Mouse (Mus musculus): Measurements from ENCODE around the gene Glmp.
"Not testable (repeated sequence)": the region's sequence is repeated elsewhere in the genome, so short reads cannot be mapped to it uniquely, and the experiment has no call there.

The Glmp gene

GRCm38 (mm10) chr3:88324951-88325405 is at the start of gene Glmp:
Glmp (plus strand) TSS chr3:88325023.
- peak; percentile 63 for DNase-seq (ENCODE audit: low read depth)

DNA sequence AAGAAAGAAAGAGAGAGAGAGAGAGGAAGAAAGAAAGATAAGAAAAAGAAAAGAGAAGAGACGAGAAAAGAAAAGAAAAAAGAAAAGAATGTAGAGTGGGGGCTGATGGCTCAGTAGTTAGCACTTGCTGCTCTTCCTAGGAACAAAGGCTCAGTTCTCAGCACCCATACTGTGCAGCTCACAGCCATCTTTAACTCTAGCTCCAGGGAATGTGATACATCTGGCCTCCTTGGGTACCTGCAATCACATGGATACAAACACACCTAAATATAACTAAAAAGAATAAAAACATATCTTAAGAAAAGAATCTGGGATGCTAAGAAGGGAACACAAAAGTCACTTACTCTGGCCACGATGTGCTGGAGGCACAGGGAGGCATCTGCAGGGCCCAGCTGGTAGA is 48.7 kb upstream of the Glmp start:
- no peak for DNase-seq (ENCODE audit: low read depth)

DNA sequence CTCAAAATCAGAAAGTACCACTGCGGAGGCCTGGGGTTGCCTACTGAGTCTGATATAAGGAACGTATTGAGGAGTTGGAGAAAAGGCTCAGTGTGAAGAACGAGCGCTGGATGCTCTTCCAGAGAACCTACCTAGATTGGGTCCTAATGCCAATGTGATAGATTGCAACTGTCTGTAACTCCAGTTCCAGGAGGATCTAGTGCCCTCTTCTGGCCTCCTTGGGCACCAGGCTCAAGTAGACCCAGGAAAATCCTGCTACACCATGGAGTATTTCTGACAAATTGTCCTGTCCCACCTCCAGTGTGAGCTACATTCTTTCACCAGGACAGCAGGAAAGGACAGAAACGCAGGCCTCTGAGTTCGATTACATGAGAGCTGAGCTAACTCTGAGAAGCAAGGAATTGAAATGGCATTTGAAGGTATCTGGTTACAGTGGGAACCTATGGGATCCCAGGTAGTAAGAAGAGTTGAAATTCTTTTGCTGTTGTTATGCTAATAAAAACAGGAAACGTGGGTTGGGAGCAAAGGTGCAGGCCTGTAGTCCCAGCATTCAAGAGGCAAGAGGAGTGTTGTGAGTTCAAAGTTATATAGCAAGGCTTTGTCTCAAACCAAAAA is 48.2 kb upstream of the Glmp start:
- no peak for DNase-seq (ENCODE audit: low read depth)

- DNase-seq (ENCODE audit: low read depth): no peak
Observed at GRCm38 (mm10) chr3:88280035-88280434, 44.8 kb upstream of the Glmp start.

- DNase-seq (ENCODE audit: low read depth): not testable (repeated sequence)
Observed at GRCm38 (mm10) chr3:88281141-88281916, 43.5 kb upstream of the Glmp start.

GRCm38 (mm10) chr3:88284815-88285564 is 39.8 kb upstream of the Glmp start:
- not testable (repeated sequence) for DNase-seq (ENCODE audit: low read depth)

DNA sequence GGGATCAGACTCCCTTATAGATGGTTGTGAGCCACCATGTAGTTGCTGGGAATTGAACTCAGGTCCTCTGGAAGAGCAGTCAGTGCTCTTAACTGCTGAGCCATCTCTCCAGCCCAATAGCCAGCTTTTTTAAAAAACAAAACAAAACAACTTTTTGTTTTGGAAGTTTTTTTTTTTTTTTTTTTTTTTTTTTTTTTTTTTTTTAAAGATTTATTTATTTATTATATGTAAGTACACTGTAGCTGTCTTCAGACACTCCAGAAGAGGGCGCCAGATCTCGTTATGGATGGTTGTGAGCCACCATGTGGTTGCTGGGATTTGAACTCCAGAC is 39.3 kb upstream of the Glmp start:
- not testable (repeated sequence) for DNase-seq (ENCODE audit: low read depth)

GRCm38 (mm10) chr3:88287110-88287509 is 37.7 kb upstream of the Glmp start, which contains the start of gene Gm38392:
Gm38392 (minus strand) TSS chr3:88287210.
- DNase-seq (ENCODE audit: low read depth): no peak

- DNase-seq (ENCODE audit: low read depth): not testable (repeated sequence)
Observed at GRCm38 (mm10) chr3:88288133-88288713, 36.6 kb upstream of the Glmp start.

- no peak for DNase-seq (ENCODE audit: low read depth)
Observed at GRCm38 (mm10) chr3:88291970-88292369, 32.9 kb upstream of the Glmp start.

DNA sequence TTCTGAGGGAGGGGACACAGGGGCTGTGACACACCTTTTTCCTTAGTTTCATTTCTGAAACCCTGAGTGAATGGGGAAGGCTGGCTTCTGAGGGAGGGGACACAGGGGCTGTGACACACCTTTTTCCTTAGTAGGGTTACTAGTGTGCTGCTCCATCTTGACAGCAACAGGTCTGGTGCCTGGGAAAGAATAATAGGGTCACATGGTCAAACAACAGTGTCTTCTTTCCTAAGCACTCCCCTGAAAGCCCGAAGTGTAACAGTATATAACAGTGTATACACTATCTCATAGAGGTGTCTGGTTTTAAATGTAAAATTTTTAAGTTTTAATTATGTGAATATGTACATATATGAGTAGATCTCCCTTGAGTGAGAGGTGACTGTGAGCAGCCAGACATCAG is 29.6 kb upstream of the Glmp start:
- DNase-seq (ENCODE audit: low read depth): not testable (repeated sequence)

DNA sequence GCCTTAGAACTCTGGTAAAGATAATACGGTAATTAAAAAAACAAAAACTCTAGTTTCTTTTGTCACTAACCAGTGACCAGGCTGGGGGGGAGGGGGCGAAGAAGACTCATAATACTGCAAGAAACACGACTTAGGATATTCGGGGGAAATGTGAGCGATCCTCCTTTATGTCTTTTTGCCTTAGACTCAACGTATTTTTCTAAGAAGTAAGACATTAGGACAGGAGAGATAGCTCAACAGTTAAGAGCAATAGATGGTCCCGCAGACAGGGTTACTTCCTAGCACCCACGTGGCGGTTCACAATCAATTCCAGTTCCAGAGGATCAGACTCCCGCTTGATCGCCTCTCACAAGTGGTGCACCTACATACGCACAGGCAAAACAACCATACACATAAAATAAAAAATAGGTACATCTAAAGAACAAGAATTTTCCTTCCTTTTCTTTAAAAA is 28.7 kb upstream of the Glmp start:
- peak; percentile 65 for DNase-seq (ENCODE audit: low read depth)

DNA sequence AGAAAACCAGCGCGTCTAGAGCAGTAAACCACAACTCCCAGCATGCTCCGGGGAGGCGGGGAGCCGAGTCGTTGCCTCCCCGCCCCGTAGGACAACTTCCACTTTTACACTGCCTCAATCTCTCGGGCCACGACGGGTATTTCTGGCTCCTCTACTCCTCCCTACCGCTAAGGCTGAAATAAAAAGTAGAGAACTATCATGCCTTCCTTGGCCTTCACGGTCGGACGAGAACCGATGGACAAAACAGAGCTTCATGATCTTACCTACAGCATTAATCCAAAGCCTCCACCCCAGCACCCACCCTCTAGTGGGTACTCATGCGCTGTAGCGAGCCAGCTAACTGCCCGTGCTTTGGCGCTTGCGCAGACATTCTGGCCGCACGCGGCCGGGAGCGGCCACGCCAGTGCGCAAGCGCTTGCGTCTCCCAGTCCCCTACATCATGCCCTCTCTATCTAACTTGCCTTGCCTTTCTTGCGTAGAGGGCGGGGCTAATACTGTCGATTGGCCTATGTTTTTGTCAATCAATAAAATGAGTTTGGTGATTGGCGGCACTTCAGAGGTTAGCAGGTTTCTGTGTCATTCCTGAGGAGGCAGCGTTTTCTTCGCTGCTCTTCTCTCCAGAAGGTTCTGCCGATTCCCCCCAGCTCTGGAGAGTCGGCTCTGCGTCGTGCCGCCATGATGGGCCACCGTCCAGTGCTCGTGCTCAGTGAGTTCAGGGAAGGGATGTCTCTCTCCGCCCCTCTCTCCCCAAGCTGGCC is 28.1 kb upstream of the Glmp start, which contains the start of the genes Tsacc and Cct3:
TSS of gene Tsacc (minus strand) at position 439 of the 758 bp plus-strand sequence.
TSS of gene Cct3 (plus strand) at position 556 of the 758 bp plus-strand sequence.
- peak; percentile 98 for DNase-seq (ENCODE audit: low read depth)

DNA sequence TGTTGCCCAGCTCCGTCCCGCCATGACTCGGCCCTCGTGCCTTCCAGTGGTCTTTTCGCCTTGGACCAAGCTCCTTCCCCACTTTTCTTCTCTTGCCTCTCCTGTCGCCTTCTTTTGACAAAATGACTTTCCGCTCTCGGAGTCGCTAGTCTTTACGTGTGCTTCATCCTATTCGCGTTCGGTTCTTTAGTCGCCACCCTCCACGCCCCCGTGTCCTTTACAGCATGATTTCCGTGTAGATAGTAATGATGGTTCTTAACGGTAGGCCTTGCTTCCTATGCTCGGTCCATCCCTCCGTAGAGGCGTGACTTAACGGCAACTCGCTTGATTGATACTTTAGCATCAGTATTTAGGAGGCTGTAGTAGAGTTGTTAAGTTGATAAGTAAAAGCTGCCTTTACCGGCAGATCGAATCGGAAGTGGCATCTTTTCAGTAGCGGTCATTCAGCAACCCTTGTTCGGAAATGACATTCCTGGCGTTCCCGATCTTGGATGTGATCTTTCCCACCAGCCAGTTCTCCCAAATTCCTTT is 27.4 kb upstream of the Glmp start:
- DNase-seq (ENCODE audit: low read depth): peak; percentile 46

GRCm38 (mm10) chr3:88299172-88299571 is 25.7 kb upstream of the Glmp start:
- no peak for DNase-seq (ENCODE audit: low read depth)

DNA sequence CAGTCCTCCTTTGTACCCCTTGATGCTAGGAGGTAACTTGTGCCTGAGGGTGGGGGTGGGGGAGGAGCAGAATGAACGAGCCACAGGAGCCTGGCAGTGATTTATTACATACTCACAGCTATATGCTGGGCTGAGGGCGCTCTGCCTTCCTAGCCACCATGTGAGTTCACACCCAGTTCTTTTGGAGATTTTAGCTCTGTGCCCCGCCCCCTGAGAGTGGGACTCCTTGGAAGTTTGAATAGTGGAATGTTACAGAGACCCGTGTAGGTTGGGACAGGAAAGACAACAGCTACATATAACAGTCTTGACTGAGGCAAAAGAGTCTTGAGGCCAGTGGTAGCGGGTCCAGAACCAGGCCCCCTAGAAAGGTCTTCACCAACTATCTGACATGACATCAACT is 4.1 kb downstream of the Glmp start:
- DNase-seq (ENCODE audit: low read depth): no peak

DNA sequence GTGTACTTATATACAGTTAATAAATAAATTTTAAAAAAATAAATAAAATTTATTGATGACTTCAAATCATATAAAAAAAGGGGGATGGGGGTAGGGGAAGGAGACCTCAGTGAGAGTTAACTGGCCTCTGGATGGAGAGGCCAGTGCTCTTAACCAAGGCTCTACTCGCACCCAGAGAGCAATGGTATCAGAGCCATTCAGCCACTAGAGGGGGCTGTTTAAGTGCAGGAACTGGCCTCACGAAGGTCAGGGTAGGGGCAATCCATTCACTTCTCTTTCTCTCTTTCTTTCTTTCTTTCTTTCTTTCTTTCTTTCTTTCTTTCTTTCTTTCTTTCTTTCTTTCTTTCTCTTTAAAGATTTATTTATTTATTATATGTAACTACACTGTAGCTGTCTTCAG is 6.5 kb downstream of the Glmp start:
- DNase-seq (ENCODE audit: low read depth): peak; percentile 70

- no peak for DNase-seq (ENCODE audit: low read depth)
Observed at GRCm38 (mm10) chr3:88334029-88334658, 9.3 kb downstream of the Glmp start.

GRCm38 (mm10) chr3:88334902-88335435 is 10.1 kb downstream of the Glmp start:
- DNase-seq (ENCODE audit: low read depth): no peak

GRCm38 (mm10) chr3:88335436-88336053 is 10.7 kb downstream of the Glmp start:
- peak; percentile 50 for DNase-seq (ENCODE audit: low read depth)
